Mouse (Mus musculus) midbrain, embryonic 16.5 days (tissue): Measurements from ENCODE around the gene Hspb7. TPM values are rescaled to one million over a fixed set of nuclear protein-coding genes. Genes with fewer than 3 reads are reported as not detected.

Source experiments
- ATAC-seq: fragments of 200-750 bp; cut with Nextera tagmentation; 2 replicates; pipeline ENCODE4 v1.8.0; 2017; ENCODE audit warnings: moderate TSS enrichment
- H3K27ac ChIP-seq: fragments of 300-500 bp; sonication (generic); 2 replicates; pipeline ENCODE4 v1.5.1; 2014; ENCODE audit warnings: mild to moderate bottlenecking, low read length, mixed read lengths
- H3K27me3 ChIP-seq: fragments of 300-500 bp; sonication (generic); 2 replicates; pipeline ENCODE4 v1.6.1; 2014; ENCODE audit warnings: low read depth, low read length, mixed read lengths; ENCODE audit not compliant: control insufficient read depth, insufficient read depth
- H3K36me3 ChIP-seq: fragments of 300-500 bp; sonication (generic); 2 replicates; pipeline ENCODE4 v1.6.1; 2014; ENCODE audit warnings: mild to moderate bottlenecking, low read length, moderate library complexity, mixed read lengths; ENCODE audit not compliant: control insufficient read depth, insufficient read depth
- H3K4me1 ChIP-seq: fragments of 300-500 bp; sonication (generic); 2 replicates; pipeline ENCODE4 v1.6.1; 2014; ENCODE audit warnings: mild to moderate bottlenecking, low read length, mixed read lengths; ENCODE audit not compliant: control insufficient read depth, insufficient read depth
- H3K4me2 ChIP-seq: fragments of 300-500 bp; sonication (generic); 2 replicates; pipeline ENCODE4 v1.6.1; 2014; ENCODE audit warnings: mild to moderate bottlenecking, low read length, mixed read lengths
- H3K4me3 ChIP-seq: fragments of 300-500 bp; sonication (generic); 2 replicates; pipeline ENCODE4 v1.5.1; 2014; ENCODE audit warnings: low read depth, mild to moderate bottlenecking, low read length, moderate library complexity, mixed read lengths
- H3K9ac ChIP-seq: fragments of 300-500 bp; sonication (generic); 2 replicates; pipeline ENCODE4 v1.6.1; 2014; ENCODE audit warnings: low read depth, low read length, mixed read lengths
- H3K9me3 ChIP-seq: fragments of 300-500 bp; sonication (generic); replicated peaks from 2 replicates; pipeline ENCODE4 v1.6.1; 2014; ENCODE audit warnings: mild to moderate bottlenecking, low read length, mixed read lengths; ENCODE audit not compliant: control insufficient read depth, poor library complexity, severe bottlenecking
- WGBS: fragments of 180-500 bp; shearing (Covaris S2); extraction: QIAGEN DNeasy Blood & Tissue Kit; methylation state at CpG from one replicate; pipeline ENCODE4 v1.1.7; 2014; 5-methylcytosine and 5-hydroxymethylcytosine counted together
- polyA plus RNA-seq: library from polyadenylated mRNA; unstranded; fragments of >200 nt; fragmentation: Nextera tagmentation; extraction: Ambion mirVana; gene quantifications from 2 replicates; pipeline ENCODE4 v1.2.1, GENCODE M21; 2015

Hspb7 gene
- polyA plus RNA-seq, 1 experiment from 2014 or later = not detected

DNA sequence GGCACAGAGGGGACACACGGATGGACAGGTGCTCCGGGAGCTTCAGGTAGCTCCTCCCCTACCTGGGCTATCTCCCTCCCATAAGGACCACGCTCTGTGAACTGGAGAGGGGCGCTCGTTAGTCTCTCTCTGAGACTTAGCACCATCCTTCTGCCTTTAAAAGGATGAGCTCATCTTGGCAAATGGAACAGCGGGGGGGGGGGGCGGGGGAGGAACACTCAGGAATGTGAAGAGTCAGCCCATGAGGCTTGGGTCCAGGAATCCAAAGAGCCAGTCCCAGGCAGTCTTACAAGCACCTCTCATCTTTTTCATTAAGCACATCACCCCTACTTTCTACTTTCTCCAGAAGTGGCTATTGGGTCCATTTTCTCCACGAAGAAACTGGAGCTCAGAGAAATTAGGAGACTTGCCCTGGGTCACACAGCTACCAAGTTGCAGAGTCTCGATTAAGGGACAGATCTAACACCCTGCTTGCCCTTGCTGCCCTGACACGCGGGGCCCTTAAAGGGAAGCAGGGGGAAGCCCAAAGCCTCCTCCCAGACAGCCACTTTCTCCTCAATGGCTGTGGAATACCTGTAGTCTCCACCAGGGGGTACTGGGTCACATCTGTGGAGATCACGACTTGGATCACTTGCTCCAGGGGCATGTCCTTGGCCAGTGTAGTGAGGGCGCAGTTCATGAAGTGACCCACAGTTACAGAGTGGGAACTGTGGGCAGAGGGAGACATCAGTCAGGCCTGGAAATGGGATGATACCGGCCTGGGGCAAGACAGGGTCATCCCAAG lies 13.9 kb upstream of the Hspb7 start:
- Histone ChIP-seq H3K36me3 (no peaks in the 10 kb centered on the region), H3K9ac (no peak overlapping the region), H3K4me1 (no peaks in the 10 kb centered on the region; the same call in 1 of the 2 replicates), H3K27me3 (no peaks in the 10 kb centered on the region; the same call in 1 of the 2 replicates), H3K4me3 (no peak overlapping the region), H3K9me3 (no peaks in the 10 kb centered on the region), H3K4me2 (no peak overlapping the region), H3K27ac (no peak overlapping the region)
- no peak for ATAC-seq
- 47% methylated on average over 14 of the region's 14 CpGs for WGBS

GRCm38 (mm10) chr4:141408577-141408976 lies 12.0 kb upstream of the Hspb7 start:
- WGBS = 94% methylated on average over 3 of the region's 3 CpGs
- H3K27me3 ChIP-seq = no peaks in the 10 kb centered on the region; the same call in 1 of the 2 replicates
- H3K27ac ChIP-seq = no peak overlapping the region

GRCm38 (mm10) chr4:141411430-141411992 lies 9.1 kb upstream of the Hspb7 start:
- Histone ChIP-seq H3K9me3 (peaks cover 2% of the 10 kb centered on the region; the same call in 1 of the 2 replicates), H3K36me3 (no peaks in the 10 kb centered on the region), H3K9ac (no peak overlapping the region), H3K4me2 (no peak overlapping the region), H3K4me1 (no peaks in the 10 kb centered on the region), H3K4me3 (no peak overlapping the region), H3K27me3 (no peaks in the 10 kb centered on the region), H3K27ac (no peak overlapping the region)
- no peak for ATAC-seq
- WGBS = 15% methylated on average over 22 of the region's 22 CpGs

More at GRCm38 (mm10) chr4:141408577-141408976, 12.0 kb upstream of the Hspb7 start:
- H3K4me1 ChIP-seq = no peaks in the 10 kb centered on the region; the same call in 1 of the 2 replicates
- H3K9me3 ChIP-seq = peaks cover 2% of the 10 kb centered on the region; the same call in 1 of the 2 replicates
- no peaks in the 10 kb centered on the region for H3K36me3 ChIP-seq
- no peak overlapping the region for H3K9ac ChIP-seq
- no peak overlapping the region for H3K4me3 ChIP-seq
- ATAC-seq = no peak
- no peak overlapping the region for H3K4me2 ChIP-seq

GRCm38 (mm10) chr4:141415924-141416323 lies 4.7 kb upstream of the Hspb7 start, which contains the start of gene Clcnkb:
Clcnkb (minus strand) TSS chr4:141416014.
- H3K27ac ChIP-seq = no peak within 1 kb of the TSS
- H3K4me3 ChIP-seq = no peak within 1 kb of the TSS
- no peak within 1 kb of the TSS for H3K4me2 ChIP-seq
- peaks cover 2% of the 10 kb centered on the region; the same call in 1 of the 2 replicates for H3K9me3 ChIP-seq
- no peak for ATAC-seq
- no peaks in the 10 kb centered on the region for H3K27me3 ChIP-seq
- H3K9ac ChIP-seq = no peak within 1 kb of the TSS
- no peaks in the 10 kb centered on the region for H3K4me1 ChIP-seq
- WGBS = 67% methylated on average over 7 of the region's 7 CpGs
- no peaks in the 10 kb centered on the region for H3K36me3 ChIP-seq

DNA sequence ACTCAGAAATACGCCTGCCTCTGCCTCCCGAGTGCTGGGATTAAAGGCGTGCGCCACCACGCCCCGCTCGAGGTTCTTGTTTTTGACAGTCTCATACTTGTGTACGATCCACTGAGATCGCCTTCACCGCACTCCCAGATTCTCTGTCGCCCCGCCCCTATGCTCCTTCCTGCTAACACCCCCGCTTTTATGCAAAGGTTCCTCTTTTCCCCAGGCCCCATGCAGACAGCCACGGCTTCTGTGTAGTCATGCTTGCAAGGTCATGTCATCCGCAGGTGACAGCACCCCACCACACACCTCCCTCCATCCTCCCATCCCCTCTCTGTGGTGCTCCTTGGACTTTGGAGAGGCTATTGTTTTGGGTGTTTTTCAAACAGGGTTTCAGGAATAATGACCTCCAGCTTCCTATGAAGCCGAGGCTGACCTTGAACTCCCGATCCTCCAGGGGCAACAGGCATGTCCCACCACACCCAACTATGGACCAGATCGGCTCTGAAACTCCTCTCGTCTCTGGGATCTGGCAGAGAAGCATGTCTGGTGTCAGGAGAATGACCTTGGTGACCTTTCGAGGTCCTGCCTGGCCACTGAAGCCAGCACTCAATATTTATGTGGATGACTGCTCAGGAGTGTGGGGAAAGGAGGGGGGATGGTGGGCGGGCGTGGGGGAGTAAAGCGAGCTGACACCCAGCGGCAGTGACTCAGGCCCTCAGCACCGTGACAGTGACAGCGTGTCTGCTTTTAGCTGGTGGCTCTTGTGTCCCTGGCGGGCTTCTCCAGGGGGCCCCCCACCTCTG lies 984 bp upstream of the Hspb7 start:
- 67% methylated on average over 27 of the region's 27 CpGs for WGBS
- Histone ChIP-seq H3K4me3 (no peak overlapping the region), H3K27me3 (no peaks in the 10 kb centered on the region), H3K36me3 (no peaks in the 10 kb centered on the region), H3K4me2 (no peak overlapping the region), H3K9me3 (no peaks in the 10 kb centered on the region), H3K27ac (no peak overlapping the region), H3K4me1 (no peaks in the 10 kb centered on the region), H3K9ac (no peak overlapping the region)
- no peak for ATAC-seq

- Histone ChIP-seq H3K4me2 (no peak overlapping the region), H3K27me3 (0 out of 2 replicates have a peak, but pooled peaks cover 3% of the 10 kb centered on the region), H3K9me3 (no peaks in the 10 kb centered on the region), H3K4me1 (peaks cover 5% of the 10 kb centered on the region), H3K4me3 (no peak overlapping the region), H3K36me3 (no peaks in the 10 kb centered on the region), H3K27ac (no peak overlapping the region), H3K9ac (no peak overlapping the region)
- 57% methylated on average over 9 of the region's 9 CpGs for WGBS
- ATAC-seq = no peak
These were observed 307 bp downstream of the Hspb7 start for GRCm38 (mm10) chr4:141420886-141421285.

GRCm38 (mm10) chr4:141421423-141421822 lies 844 bp downstream of the Hspb7 start:
- H3K9me3 ChIP-seq = no peaks in the 10 kb centered on the region
- H3K27me3 ChIP-seq = 0 out of 2 replicates have a peak, but pooled peaks cover 3% of the 10 kb centered on the region
- ATAC-seq = no peak
- no peaks in the 10 kb centered on the region for H3K36me3 ChIP-seq
- no peak overlapping the region for H3K9ac ChIP-seq
- H3K4me3 ChIP-seq = no peak overlapping the region
- WGBS = 75% methylated on average over 14 of the region's 14 CpGs
- H3K4me1 ChIP-seq = peaks cover 10% of the 10 kb centered on the region
- H3K27ac ChIP-seq = no peak overlapping the region
- H3K4me2 ChIP-seq = no peak overlapping the region

DNA sequence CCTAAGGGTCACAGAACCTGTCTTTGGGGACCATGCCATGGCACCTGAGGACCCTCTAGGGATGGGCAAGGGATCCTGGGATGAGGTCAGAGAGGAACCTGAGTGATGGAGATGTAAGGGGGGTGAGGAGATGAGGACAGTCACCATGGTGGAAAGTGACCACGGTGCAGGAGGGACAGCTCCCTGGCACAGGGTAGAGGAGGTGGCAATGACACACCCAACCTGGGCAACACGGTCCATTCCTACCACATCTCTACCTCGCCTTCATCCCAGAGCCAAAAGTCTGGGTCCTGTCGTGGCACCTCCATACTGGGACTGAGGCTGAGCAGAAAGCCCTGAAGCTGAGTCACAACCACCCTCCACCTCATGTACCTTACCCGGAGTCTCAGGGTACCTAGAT lies 2.3 kb downstream of the Hspb7 start:
- Histone ChIP-seq H3K4me3 (no peak overlapping the region), H3K9me3 (no peaks in the 10 kb centered on the region), H3K27me3 (0 out of 2 replicates have a peak, but pooled peaks cover 3% of the 10 kb centered on the region), H3K4me2 (no peak overlapping the region), H3K9ac (no peak overlapping the region), H3K27ac (no peak overlapping the region), H3K4me1 (peaks cover 11% of the 10 kb centered on the region), H3K36me3 (no peaks in the 10 kb centered on the region)
- ATAC-seq = no peak
- WGBS = 75% methylated on average over 5 of the region's 5 CpGs
